Mouse (Mus musculus) G1E (cell line): ENCODE data around the gene Lat2.

Experiments used
- CTCF ChIP-seq: IDR thresholded peaks from 2 replicates; pipeline ENCODE4 v1.5.1; 2012; ENCODE audit warnings: low read depth, low read length, inconsistent platforms, mixed read lengths
- GATA1 ChIP-seq: IDR thresholded peaks from 2 replicates; pipeline ENCODE4 v1.6.1; 2012; ENCODE audit warnings: borderline replicate concordance, low read length, inconsistent platforms, mixed read lengths
- GATA2 ChIP-seq: IDR thresholded peaks from 2 replicates; pipeline ENCODE4 v1.6.1; 2012; ENCODE audit warnings: low read depth, low read length, inconsistent platforms, borderline replicate concordance
- POLR2AphosphoS5 ChIP-seq: IDR thresholded peaks from 2 replicates; pipeline ENCODE4 v1.6.1; 2012; ENCODE audit warnings: low read depth, low read length, inconsistent platforms; ENCODE audit not compliant: insufficient replicate concordance
- TAL1 ChIP-seq: conservative IDR thresholded peaks from 2 replicates; pipeline ENCODE4 v1.6.1; 2012; ENCODE audit warnings: low read depth, low read length, inconsistent platforms, mixed read lengths

DNA sequence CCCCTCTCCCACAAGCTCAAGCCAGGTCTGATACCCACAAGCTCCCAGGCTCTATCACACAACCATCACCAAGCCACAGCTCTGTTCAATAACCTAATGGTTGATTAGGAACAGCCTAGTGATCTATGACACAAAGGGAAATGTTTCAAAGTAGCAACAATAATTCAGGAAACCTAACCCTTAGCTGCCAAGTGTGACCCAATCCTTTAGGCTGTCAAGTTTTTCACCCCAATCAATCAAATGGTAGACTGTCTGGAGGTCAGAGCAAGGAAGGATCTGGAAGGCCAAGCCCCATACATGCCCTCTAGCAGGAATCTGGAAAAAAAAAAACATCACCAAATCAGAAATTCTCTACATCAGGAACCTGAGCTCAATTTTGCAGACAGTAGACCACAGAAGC, 16.0 kb upstream of the Lat2 start:
- TF ChIP-seq CTCF (no peak), GATA1 (no peak), TAL1 (no peak), POLR2AphosphoS5 (no peak), GATA2 (no peak)
